Mouse (Mus musculus): ENCODE data around the gene Plpp4.

Gene Plpp4

GRCm38 (mm10) chr7:129256621-129257373 is at the start of gene Plpp4:
Gene Plpp4 (plus strand): TSS chr7:129257031.
- DNase-seq (ENCODE audit: low read depth, low spot score): peak; percentile 22

GRCm38 (mm10) chr7:129215926-129216543 is 40.8 kb upstream of the Plpp4 start:
- DNase-seq (ENCODE audit: low read depth, low spot score): no peak

- DNase-seq (ENCODE audit: low read depth, low spot score): no peak
Measured at GRCm38 (mm10) chr7:129216547-129217195, 40.2 kb upstream of the Plpp4 start.

GRCm38 (mm10) chr7:129220948-129221347 is 35.9 kb upstream of the Plpp4 start:
- no peak for DNase-seq (ENCODE audit: low read depth, low spot score)

- DNase-seq (ENCODE audit: low read depth, low spot score): no peak
Measured at GRCm38 (mm10) chr7:129221649-129222048, 35.2 kb upstream of the Plpp4 start.

GRCm38 (mm10) chr7:129235410-129235809 is 21.4 kb upstream of the Plpp4 start:
- no peak for DNase-seq (ENCODE audit: low read depth, low spot score)

GRCm38 (mm10) chr7:129235995-129236394 is 20.8 kb upstream of the Plpp4 start:
- no peak for DNase-seq (ENCODE audit: low read depth, low spot score)

- DNase-seq (ENCODE audit: low read depth, low spot score): no peak
Measured at GRCm38 (mm10) chr7:129250981-129251380, 5.8 kb upstream of the Plpp4 start.

GRCm38 (mm10) chr7:129253406-129253805 is 3.4 kb upstream of the Plpp4 start:
- no peak for DNase-seq (ENCODE audit: low read depth, low spot score)

- DNase-seq (ENCODE audit: low read depth, low spot score): no peak
Measured at GRCm38 (mm10) chr7:129254126-129254525, 2.7 kb upstream of the Plpp4 start.

- DNase-seq (ENCODE audit: low read depth, low spot score): no peak
Measured at GRCm38 (mm10) chr7:129255406-129255805, 1.4 kb upstream of the Plpp4 start.

GRCm38 (mm10) chr7:129257374-129258018 is 665 bp downstream of the Plpp4 start:
- DNase-seq (ENCODE audit: low read depth, low spot score): no peak

- DNase-seq (ENCODE audit: low read depth, low spot score): no peak
Measured at GRCm38 (mm10) chr7:129258331-129258730, 1.5 kb downstream of the Plpp4 start.

GRCm38 (mm10) chr7:129259195-129259594 is 2.4 kb downstream of the Plpp4 start:
- DNase-seq (ENCODE audit: low read depth, low spot score): no peak

- DNase-seq (ENCODE audit: low read depth, low spot score): no peak
Measured at GRCm38 (mm10) chr7:129273867-129274266, 17.0 kb downstream of the Plpp4 start.

- DNase-seq (ENCODE audit: low read depth, low spot score): no peak
Measured at GRCm38 (mm10) chr7:129274726-129275125, 17.9 kb downstream of the Plpp4 start.

GRCm38 (mm10) chr7:129277751-129278150 is 20.9 kb downstream of the Plpp4 start:
- DNase-seq (ENCODE audit: low read depth, low spot score): no peak

GRCm38 (mm10) chr7:129278801-129279200 is 22.0 kb downstream of the Plpp4 start:
- DNase-seq (ENCODE audit: low read depth, low spot score): no peak

GRCm38 (mm10) chr7:129279261-129279660 is 22.4 kb downstream of the Plpp4 start:
- DNase-seq (ENCODE audit: low read depth, low spot score): no peak

GRCm38 (mm10) chr7:129281966-129282365 is 25.1 kb downstream of the Plpp4 start:
- no peak for DNase-seq (ENCODE audit: low read depth, low spot score)

- no peak for DNase-seq (ENCODE audit: low read depth, low spot score)
Measured at GRCm38 (mm10) chr7:129285186-129285868, 28.5 kb downstream of the Plpp4 start.

GRCm38 (mm10) chr7:129293211-129293610 is 36.4 kb downstream of the Plpp4 start:
- DNase-seq (ENCODE audit: low read depth, low spot score): no peak
